Mouse (Mus musculus) olfactory bulb, adult 2 months (tissue): Measurements from ENCODE around the gene Troap.

ENCODE experiments used
- CTCF ChIP-seq: fragments of 200-500 bp; IDR thresholded peaks from 2 replicates; pipeline ENCODE4 v1.5.1; 2012; ENCODE audit warnings: low read depth, mild to moderate bottlenecking, low read length, moderate library complexity; ENCODE audit not compliant: insufficient read depth
- POLR2A ChIP-seq: fragments of 200-500 bp; IDR thresholded peaks from 2 replicates; pipeline ENCODE4 v1.6.1; 2012; ENCODE audit warnings: mild to moderate bottlenecking, low read depth, low read length, moderate library complexity; ENCODE audit not compliant: insufficient read depth

DNA sequence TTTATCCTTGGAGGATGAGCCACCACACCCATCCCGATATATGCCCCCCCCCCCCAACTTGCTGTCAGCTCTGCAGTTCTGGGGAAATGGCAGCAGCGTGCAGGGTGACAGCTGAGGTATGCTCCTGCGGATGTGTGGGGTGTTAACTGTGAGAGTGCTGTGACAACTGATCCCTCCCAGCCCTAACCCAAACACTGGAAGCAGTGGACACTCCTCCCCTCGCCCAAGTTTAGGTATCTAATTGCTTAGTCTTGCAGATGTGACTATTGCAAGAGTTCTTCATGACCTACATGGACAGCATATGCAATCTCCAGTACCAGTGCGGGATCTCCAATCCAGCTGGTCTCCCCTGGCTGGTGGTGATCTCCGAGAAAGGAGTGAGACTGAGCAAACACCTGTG lies 21.0 kb downstream of the Troap start:
- TF ChIP-seq CTCF, result no peak
- TF ChIP-seq POLR2A, result no peak
